Mouse (Mus musculus) mouse trophoblast stem cell (cell line): Measurements from ENCODE around the gene Aurkc.
"Not testable (repeated sequence)": the region's sequence is repeated elsewhere in the genome, so short reads cannot be mapped to it uniquely, and the experiment has no call there.

ENCODE experiments used
- in situ Hi-C, 2 experiments: fragments of 300-500 bp; cut with MseI, MboI; formaldehyde crosslinking; loops; 2 replicates in 1 of 2; 3 replicates in 1 of 2; pipeline ENCODE4 v1.15.1; 2025

Gene Aurkc

DNA sequence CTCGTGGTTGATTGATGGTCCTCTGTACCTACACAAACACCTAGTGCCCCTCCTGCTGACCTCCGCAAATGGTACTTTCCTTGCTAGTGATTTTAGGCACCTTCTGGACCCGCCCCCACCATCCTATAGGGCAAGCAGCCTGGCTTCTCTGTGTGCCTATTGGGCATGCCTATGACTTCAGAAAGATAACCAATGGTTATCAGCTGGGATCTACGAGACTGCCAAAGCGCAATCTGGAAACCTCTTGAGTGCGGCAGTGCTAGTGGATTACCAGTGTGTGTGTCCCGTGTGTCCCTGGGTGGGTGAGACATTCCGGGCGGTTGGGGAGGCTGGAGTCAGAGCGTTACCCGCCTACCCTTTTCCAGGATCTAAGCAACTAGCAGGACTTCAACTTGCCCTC lies at the start of gene Aurkc:
Aurkc (plus strand) TSS at position 50 of the 400 bp plus-strand sequence.
- in situ Hi-C loops, result not testable (repeated sequence)

DNA sequence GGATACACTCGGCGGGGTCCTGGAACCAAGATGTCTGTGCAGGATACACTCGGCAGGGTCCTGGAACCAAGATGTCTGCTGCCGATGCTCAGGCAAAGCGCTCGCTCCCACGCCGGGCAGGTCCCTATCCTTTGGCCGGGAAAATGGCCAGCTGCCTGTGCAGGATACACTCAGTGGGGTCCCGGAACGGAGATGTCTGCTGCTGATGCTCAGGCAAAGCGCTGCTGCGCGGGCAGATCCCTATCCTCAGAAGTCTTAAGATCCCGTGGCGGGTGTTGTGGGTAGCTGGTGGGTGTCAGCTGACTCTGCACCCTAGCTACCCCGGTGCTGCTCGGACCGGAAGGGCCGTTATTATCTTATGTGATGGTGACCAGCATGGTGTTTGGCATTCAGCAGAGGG lies 47.0 kb upstream of the Aurkc start:
- in situ Hi-C loops, result not testable (repeated sequence)

DNA sequence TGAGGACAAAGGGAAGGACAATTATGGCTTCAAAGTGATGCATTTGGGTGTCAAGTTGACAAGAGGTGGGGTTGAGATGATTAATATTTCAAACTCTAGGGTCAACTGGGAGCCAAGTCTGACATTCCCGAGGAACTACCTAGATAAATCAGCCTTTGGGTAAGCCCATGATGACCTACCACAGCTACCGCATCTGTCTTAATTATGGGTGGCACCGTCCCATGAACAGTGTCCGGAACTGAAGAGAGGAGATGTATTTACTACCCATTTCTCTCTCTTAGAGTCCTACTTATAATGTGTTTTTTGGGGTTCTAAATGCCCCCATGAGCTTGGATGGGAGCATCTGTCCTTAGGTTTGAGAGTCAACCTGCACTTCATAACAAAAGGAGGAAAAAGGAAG lies 38.5 kb upstream of the Aurkc start:
- in situ Hi-C loops, result loop anchor here in 1 of 2 experiments (10.0 to 25.0 kb wide), 2 partner anchors 158 to 331 kb away; partner anchors contain the start of gene Gm45844

DNA sequence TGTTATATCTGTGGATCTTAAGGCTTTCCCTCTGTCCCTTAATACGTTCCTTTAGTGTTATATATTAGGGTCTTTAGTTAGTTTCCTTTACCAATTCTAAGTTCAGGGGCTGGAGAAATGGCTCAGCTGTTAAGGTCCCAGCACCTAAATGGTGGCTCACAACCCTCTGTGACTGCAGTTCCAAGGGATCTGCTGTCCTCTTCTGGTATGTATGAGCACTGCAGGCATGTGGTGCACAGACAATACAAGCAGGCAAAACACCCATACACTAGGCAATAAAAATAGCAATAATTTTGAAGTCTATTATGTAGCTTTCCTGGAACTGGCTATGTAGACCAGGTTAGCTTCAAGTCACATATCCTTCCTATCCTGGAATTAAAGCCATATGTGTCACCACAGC lies 36.5 kb upstream of the Aurkc start:
- in situ Hi-C loops, result loop anchor here in 1 of 2 experiments (10.0 to 25.0 kb wide), 2 partner anchors 156 to 329 kb away; partner anchors contain the start of gene Gm45844

DNA sequence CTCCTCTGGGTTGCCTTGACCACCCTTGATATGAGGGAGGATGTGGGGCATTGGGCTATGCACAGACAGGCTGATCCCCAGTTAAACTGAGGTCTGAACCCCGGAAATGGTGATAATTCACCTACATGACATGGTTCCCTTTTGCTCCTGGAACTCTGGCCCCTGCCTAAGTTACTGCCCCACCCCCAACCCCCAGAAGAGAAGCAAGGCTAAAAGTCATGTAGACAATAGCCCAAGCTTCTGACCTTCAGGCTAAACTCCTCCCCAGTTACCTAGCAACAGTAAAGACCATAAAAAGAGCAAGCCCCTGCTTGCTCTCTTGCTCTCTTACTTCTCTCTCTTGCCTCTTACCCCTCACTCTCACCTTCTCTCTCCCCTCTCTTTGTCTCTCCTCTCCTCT lies 21.5 kb upstream of the Aurkc start:
- in situ Hi-C loops, result loop anchor here in 1 of 2 experiments (25.0 kb wide), 1 partner anchor 314 kb away; the partner anchor contains the start of gene Gm45844

DNA sequence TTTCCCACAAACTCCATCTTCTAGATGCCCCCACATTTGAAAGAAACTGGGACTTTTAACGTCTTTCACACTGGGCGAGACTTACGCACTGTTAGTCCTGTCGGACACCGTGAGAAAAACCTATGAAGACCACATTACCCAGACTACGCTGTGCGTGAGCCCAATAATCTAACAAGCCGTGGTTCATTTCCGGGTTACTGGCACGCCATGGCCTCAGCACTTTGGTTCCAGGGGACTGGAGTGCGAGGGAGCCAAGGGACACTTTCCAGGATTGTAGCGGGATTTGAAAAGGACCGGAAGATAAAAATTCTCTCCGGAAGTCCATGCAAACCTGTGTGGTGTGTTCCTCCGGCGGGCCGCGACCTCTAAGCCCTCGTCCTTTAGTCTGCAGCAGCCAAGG lies 18.2 kb upstream of the Aurkc start:
- in situ Hi-C loops, result no loop called here

DNA sequence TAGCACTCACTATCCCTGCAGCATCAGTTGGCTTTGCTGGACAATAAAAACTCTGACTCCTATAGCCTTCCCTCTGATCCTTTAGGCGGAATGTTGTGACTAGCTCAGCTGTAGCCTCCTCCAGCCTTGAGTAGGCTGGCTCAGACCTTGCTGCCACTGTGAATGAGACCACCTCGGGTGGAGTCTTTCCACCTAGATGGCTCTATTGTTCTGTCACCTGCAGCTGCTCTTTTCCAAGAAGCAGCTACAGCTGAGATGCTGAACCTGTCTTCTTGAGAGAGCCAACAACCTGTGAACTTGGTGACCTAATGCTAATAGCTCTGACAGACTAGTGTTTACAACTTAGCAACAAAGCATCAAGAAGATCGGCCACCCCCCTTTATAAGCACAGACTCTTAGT lies 3.8 kb downstream of the Aurkc start:
- in situ Hi-C loops, result not testable (repeated sequence)

DNA sequence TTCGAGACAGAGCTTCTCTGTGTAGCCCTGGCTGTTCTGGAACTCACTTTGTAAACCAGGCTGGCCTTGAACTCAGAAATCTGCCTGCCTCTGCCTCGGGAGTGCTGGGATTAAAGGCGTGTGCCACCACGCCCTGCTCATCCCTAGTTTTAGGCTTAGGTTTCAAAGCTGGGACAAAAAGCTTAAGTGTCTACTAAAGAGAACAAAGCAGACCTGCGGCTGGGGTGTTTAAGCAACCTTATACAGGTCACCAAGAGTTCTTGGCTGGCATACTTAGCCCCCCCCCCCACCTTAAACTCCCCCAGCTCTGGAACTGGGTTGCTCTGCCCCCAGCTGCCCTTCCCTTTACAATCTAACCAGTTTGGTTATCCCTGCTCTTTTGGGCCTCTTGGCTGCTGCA lies 10.3 kb downstream of the Aurkc start:
- in situ Hi-C loops, result not testable (repeated sequence)

DNA sequence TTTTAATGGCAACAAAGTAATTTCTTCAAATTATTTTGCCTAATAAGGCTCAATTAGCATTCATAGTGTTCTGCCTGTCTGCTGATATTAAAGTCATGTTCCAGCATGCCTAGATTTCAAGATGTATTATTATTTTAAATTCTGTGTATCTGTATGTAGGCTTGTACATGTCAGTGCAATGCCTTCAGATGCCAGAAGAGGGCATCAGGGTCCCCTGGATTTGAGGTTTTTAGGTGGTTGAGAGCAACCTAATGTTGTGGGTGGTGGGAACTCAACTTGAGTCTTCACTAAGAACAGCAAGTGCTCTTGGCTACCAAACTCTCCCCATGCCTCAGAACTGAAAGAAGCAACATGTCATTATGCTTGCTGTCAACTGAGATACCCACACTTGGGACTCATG lies 32.3 kb downstream of the Aurkc start:
- in situ Hi-C loops, result no loop called here

DNA sequence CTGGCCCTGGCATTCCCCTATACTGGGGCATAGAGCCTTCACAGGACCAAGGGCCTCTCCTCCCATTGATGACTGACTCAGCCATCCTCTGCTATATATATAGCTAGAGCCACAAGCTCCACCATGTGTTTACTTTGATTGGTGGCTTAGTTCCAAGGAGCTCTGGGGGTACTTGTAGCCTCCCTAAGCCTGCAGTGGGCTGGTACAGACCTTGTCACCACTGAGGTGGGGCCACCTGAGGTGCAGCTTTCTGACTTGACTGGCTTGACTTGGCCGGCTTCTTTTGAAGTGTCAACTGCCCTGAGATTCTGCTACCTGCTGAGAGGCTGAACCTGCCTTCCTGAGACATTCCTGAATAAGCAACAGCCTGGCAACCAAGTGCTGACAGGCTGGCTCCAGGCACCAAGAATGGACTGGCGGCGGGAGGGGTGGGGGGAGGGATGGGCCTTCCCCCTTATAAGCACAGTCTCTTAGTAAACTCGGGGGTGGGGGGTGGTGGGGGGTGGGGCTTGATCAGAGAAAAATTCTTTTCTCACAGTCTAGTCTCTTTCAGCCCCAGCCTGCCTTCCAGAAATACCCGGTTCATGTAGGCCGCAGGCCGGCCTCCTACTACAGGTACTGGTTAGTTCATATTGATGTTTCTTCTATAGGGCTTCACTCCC lies 54.7 kb downstream of the Aurkc start:
- in situ Hi-C loops, result not testable (repeated sequence)
